Mouse (Mus musculus) embryonic fibroblast, embryonic 13.5 days (primary cell): ENCODE data around the gene Ddx24. TPM values are rescaled to one million over a fixed set of nuclear protein-coding genes. Genes with fewer than 3 reads are reported as not detected.

Source experiments
- H3K27ac ChIP-seq: 2 replicates; pipeline ENCODE4 v1.5.1; 2012; ENCODE audit warnings: low read length, control low read depth, inconsistent platforms; ENCODE audit not compliant: insufficient read depth
- H3K4me1 ChIP-seq: 2 replicates; pipeline ENCODE4 v1.6.1; 2011; ENCODE audit warnings: low read length; ENCODE audit not compliant: control insufficient read depth, insufficient read depth
- H3K4me3 ChIP-seq: 2 replicates; pipeline ENCODE4 v1.5.1; 2011; ENCODE audit warnings: mild to moderate bottlenecking, control low read depth, low read length; ENCODE audit not compliant: insufficient read depth
- CTCF ChIP-seq: IDR thresholded peaks from 2 replicates; pipeline ENCODE4 v1.5.1; 2011; ENCODE audit warnings: mild to moderate bottlenecking, control low read depth, low read length, moderate library complexity, borderline replicate concordance; ENCODE audit not compliant: insufficient read depth
- POLR2A ChIP-seq: IDR thresholded peaks from 2 replicates; pipeline ENCODE4 v1.6.1; 2011; ENCODE audit warnings: low read depth, mild to moderate bottlenecking, control low read depth, low read length, moderate library complexity
- polyA plus RNA-seq: library from polyadenylated mRNA; stranded (reverse); fragments of >200 nt; gene quantifications from 2 replicates; pipeline ENCODE4 v1.2.4, GENCODE M21; 2011; ENCODE audit warnings: low read depth; ENCODE audit not compliant: missing spikeins, insufficient read length

Gene Ddx24
- polyA plus RNA-seq, 1 experiment, result 63.6 TPM

GRCm38 (mm10) chr12:103368777-103369176, 56.9 kb downstream of the Ddx24 start:
- no peak overlapping the region for H3K27ac ChIP-seq

DNA sequence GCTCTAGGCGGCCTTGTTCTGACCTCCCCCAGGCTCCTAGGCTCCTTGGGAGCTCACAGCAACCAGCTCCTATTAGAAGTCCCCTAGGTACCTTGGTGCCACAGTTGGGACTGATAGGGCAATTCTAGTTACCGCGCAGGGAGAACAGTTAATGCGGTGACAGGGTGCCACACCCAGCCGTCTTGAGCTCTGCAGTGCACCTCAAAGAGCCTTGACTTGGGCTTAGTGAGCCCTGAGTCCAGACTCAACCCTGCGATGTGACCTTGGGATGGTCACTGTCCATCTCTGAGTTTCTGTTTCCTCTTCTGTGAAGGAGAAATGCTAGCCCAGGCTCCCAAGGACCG, 57.3 kb downstream of the Ddx24 start:
- TF ChIP-seq CTCF (no peak), POLR2A (no peak)
- Histone ChIP-seq H3K27ac (no peak overlapping the region), H3K4me1 (no peaks in the 10 kb centered on the region), H3K4me3 (no peak overlapping the region)

More at GRCm38 (mm10) chr12:103368777-103369176, 56.9 kb downstream of the Ddx24 start:
- no peak for TF ChIP-seq POLR2A
- TF ChIP-seq CTCF, result no peak
- no peaks in the 10 kb centered on the region for H3K4me1 ChIP-seq
- H3K4me3 ChIP-seq, result no peak overlapping the region

DNA sequence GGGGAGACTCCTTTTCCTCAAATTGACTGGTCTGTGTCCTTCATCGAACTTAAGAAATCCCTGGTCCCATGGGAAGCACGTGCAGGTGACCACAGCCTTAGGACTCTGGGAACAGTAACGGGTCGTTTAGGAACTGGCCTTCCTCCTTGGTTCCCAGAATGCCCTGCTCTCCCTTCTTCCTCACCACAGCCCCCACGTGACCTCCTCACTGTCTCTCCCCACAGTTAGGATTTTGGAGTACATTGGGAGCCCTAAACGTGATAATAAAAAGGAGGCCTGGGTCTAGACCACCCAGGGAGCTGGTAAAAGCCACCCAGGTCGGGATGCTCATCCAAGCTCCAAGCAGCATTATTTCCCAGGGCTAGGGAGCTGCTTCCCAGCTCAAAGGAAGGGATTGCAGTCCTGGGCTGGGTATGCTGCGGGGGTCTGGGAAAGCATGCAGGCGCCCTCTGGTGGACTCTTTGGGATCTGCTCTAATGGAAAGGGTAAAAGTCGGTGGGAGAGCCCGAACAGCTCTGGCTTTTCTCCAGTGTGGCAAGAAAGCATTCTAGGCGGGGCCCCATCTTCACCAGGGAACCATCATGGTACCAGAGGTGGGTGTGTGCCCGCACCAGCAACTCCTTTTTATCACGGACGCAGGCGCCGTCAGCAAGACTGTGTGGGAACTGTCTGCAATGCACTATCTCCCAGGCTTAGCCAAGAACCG, 57.9 kb downstream of the Ddx24 start:
- Histone ChIP-seq H3K4me3 (no peak overlapping the region), H3K27ac (no peak overlapping the region), H3K4me1 (no peaks in the 10 kb centered on the region)
- TF ChIP-seq CTCF (no peak), POLR2A (no peak)

GRCm38 (mm10) chr12:103367171-103367570, 58.5 kb downstream of the Ddx24 start:
- no peak overlapping the region for H3K27ac ChIP-seq
- no peak for TF ChIP-seq CTCF
- no peak for TF ChIP-seq POLR2A

GRCm38 (mm10) chr12:103362336-103362735, 63.3 kb downstream of the Ddx24 start:
- Histone ChIP-seq H3K4me1 (no peaks in the 10 kb centered on the region), H3K27ac (no peak overlapping the region), H3K4me3 (no peak overlapping the region)
- TF ChIP-seq POLR2A (no peak), CTCF (no peak)

More at GRCm38 (mm10) chr12:103367171-103367570, 58.5 kb downstream of the Ddx24 start:
- H3K4me3 ChIP-seq, result no peak overlapping the region
- no peaks in the 10 kb centered on the region for H3K4me1 ChIP-seq

- H3K4me3 ChIP-seq, result no peak overlapping the region
- no peaks in the 10 kb centered on the region for H3K4me1 ChIP-seq
- TF ChIP-seq CTCF (no peak), POLR2A (no peak)
- no peak overlapping the region for H3K27ac ChIP-seq
Measured at GRCm38 (mm10) chr12:103361539-103362307, 63.9 kb downstream of the Ddx24 start.

GRCm38 (mm10) chr12:103360812-103361211, 64.8 kb downstream of the Ddx24 start:
- Histone ChIP-seq H3K27ac (no peak overlapping the region), H3K4me1 (no peaks in the 10 kb centered on the region)
- TF ChIP-seq POLR2A, result no peak
- TF ChIP-seq CTCF, result no peak

DNA sequence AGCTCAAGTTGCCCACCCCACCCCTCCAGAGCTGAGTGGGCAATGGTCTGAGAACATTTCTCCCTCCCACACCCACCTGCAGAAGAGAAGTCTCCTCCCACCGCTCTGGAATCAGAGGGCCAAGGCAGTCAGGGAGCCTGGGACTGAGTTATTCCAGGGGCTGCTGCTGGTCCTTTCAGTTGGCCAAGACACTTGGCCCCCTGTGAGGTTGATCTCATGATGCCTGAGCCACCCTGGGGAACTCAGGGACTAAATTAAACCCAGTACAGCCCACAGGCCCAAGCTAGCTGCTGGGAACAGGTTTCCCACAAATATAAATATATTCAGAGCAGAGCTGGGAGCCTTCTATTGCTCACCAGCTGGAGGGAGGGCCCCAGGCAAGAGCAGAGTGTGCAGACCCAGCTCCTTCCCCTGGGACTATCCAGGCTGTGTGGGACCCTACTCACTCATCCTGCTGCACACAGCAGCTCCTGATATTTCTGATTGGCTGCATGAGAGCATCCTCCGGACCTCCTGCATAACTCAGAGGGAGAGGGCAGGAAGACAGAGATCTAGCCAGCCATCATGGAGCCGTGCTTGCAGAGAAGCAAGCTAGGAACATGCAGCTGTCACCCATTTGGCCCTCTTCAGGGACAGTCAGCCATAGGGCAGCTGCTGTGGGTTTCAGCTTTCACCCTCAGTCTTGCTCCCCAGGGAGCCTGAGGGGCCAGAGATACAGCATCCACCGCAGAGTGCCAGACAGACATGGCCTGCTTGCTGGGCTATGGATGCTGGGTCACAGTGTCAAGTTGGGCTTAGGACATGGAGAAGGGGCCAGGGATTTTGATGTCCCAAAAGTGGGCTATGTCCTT, 66.5 kb downstream of the Ddx24 start:
- Histone ChIP-seq H3K4me3 (no peak overlapping the region), H3K4me1 (no peaks in the 10 kb centered on the region), H3K27ac (no peak overlapping the region)
- TF ChIP-seq POLR2A (no peak), CTCF (no peak)

More at GRCm38 (mm10) chr12:103360812-103361211, 64.8 kb downstream of the Ddx24 start:
- H3K4me3 ChIP-seq, result no peak overlapping the region

DNA sequence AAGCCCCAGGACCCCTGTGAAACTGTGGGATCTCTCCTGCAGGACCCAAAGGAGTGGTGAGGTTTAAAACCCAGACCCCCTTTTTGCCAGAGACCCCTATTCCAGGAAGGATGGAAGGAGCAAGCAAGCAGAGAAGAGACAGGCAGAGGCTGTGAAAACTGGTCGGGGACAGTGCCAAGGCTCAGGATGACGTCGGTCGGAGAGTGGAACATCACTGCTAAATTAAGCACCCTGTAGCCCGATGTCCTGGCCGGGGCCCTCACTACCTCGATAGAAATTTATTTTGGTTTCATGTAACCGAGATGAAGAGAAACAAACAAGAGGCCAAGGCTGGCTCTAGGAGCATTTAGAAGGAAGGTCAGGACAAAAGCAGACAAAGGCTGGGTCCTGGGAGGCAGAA, 67.4 kb downstream of the Ddx24 start:
- TF ChIP-seq POLR2A (no peak), CTCF (no peak)
- no peak overlapping the region for H3K27ac ChIP-seq

More for the DNA sequence above, 67.4 kb downstream of the Ddx24 start:
- H3K4me3 ChIP-seq, result no peak overlapping the region
- H3K4me1 ChIP-seq, result no peaks in the 10 kb centered on the region

Other genes with a start within 250 kb of the Ddx24 start
- not detected in 2 replicates for gene Prima1, start 183.7 kb downstream of the Ddx24 start, polyA plus RNA-seq
- not detected in 2 replicates for gene Fam181a, start 114.9 kb downstream of the Ddx24 start, polyA plus RNA-seq
- not detected in 2 replicates for gene Asb2, start 69.8 kb downstream of the Ddx24 start, polyA plus RNA-seq
- 12.0 and 13.3 TPM in 2 replicates for gene Otub2, start 37.1 kb downstream of the Ddx24 start, polyA plus RNA-seq
- 0.53 and 0.83 TPM in 2 replicates for gene 9330161L09Rik, start 18.0 kb downstream of the Ddx24 start, polyA plus RNA-seq
- 186 and 203 TPM in 2 replicates for gene Ifi27, start 8.4 kb upstream of the Ddx24 start, polyA plus RNA-seq
- 3.4 and 5.5 TPM in 2 replicates for gene Ifi27l2a, start 17.9 kb upstream of the Ddx24 start, polyA plus RNA-seq
- gene Ifi27l2b, start 31.4 kb upstream of the Ddx24 start, polyA plus RNA-seq, result 0.97 and 2.7 TPM in 2 replicates
- 0.92 and 4.2 TPM in 2 replicates for gene Ppp4r4, start 106.5 kb upstream of the Ddx24 start, polyA plus RNA-seq
- not detected in 2 replicates for gene Serpina10, start 205.6 kb upstream of the Ddx24 start, polyA plus RNA-seq
- 0.54 TPM in 1 of 2 replicates, not detected in the other for gene Serpina6, start 231.4 kb upstream of the Ddx24 start, polyA plus RNA-seq